Mouse (Mus musculus): ENCODE data around the gene Traip.

Traip gene

GRCm38 (mm10) chr9:107935374-107935773 is 14.6 kb upstream of the Traip start, which contains the start of gene Camkv:
Gene Camkv, plus strand, starts transcription at chr9:107935674.
- no peak for DNase-seq

DNA sequence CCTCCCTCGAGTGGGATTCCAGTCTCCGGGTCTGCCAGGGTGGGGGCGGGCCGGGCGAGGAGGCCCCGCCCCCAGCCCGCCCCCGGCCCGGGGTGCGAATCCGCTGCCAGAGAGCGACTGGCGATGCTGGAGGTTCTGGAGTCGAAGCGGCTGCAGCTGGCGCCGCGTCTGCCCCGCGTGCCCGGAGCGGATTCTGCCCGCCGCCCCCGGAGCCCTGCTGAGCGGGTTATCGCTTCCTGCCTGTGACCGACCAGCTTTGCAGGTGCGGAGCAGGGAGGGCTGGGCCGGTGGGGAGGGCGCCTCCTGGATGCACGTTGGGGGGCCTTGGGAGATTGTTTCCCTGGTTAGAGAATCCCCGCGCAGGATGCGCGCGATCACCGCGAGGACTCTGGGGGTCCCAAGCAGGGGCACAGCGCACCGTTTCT is 14.1 kb upstream of the Traip start:
- peak; percentile 30 to 47 for DNase-seq

DNA sequence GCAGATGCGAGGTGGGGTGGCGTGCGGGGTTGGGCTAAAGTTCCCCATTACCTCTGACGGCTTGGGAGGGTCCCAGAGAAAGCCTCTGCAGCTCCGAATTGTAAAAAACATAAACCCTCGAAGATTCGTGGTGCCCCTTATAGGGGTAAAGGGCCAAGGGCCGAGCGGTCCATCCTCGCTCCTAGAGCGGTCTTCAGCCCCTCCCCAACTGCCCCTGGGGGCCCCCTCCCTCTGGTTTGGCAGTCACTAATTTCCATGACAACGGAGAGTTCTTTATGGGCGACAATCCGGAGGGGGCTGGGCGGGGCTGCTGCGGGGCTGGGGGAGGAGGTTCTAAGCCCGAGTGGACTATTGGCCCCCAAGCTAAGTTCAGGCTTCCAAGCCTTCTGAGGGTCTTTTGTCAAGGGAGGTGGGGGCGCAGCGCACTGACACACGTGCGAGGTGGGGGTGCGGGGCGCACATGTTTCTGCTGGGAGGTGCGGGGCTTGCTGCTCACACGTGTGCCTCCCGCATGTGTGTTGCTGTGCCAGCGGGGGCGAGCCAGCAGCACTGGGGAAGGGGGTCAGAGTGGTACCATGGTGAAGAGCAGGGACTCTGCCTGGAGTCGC is 13.6 kb upstream of the Traip start:
- no peak for DNase-seq

- no peak for DNase-seq
Measured at GRCm38 (mm10) chr9:107936831-107937230, 13.1 kb upstream of the Traip start.

DNA sequence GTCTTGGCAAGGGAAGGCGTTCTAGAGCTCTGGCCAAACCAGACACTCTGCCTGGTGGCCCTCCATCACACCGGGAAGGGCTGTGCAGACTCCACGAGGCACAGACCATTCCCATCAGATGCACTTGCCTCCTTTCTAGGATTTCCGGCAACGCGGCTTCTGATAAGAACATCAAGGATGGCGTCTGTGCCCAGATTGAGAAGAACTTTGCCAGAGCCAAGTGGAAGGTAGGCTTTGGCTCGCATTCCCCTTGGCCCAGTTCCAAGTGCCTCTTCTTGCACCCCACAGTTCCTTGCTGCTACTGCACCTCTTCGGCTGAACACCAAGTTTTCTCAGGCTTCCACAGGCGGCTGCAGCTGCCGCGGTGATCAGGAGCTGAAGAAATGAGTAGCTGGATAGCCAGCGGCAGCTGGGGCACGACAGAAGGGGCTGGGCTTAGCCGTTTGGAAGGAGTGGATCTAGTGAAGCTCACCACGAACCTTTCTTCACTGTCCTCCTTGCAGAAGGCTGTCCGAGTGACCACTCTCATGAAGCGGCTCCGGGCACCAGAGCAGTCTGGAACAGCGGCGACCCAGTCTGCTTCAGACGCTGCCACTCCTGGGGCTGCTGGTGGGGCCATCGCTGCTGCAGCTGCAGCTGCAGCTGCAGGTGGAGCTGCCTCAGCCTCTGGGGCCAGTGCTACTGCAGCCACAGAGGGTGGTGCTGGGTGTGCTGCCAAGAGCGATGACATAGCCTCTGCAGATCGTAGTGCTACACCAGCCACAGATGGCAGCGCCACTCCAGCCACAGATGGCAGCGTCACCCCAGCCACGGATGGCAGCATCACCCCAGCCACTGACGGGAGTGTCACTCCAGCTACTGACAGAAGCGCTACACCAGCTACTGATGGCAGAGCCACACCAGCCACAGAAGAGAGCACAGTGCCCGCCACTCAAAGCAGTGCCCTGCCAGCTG is 2.4 kb upstream of the Traip start:
- DNase-seq = peak; percentile 46 to 61

DNA sequence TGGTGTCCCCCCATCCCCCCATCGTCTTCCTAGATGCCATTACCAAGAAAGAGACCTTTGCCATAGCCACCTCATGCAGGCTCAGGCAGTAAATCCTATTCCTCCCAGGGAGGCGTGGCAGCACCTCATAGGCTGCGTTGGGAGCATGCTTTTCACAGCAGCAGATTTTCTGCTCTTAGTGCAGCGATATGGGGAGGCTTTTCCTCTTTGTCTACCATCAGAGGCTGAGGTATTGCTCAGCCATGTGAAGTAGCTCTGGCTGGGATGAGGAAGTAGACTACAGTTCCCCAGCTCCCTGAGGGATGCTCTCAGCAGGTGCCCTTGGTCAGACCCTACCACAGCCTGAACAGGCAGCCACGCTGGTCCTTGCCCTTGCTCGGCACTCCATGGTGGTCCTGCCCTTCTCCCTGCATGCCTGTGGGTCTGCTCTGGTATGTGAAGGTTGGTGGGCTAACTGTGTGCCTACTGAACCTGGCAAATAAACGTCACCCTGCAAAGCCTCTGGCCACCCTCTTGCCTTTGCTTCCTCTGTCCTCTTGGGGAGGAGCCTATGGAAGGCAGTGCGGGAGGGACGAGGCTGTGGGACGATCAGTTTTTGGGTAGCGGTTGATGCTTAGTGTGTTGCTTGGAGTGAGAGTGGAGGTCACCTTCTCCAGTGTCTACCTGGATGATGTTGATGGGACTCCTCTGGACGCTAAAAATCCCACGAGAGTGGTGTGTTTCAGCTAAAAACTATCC is 583 bp upstream of the Traip start:
- DNase-seq = no peak

- peak; percentile 89 to 95 for DNase-seq
Measured at GRCm38 (mm10) chr9:107950460-107951355, 772 bp downstream of the Traip start.

DNA sequence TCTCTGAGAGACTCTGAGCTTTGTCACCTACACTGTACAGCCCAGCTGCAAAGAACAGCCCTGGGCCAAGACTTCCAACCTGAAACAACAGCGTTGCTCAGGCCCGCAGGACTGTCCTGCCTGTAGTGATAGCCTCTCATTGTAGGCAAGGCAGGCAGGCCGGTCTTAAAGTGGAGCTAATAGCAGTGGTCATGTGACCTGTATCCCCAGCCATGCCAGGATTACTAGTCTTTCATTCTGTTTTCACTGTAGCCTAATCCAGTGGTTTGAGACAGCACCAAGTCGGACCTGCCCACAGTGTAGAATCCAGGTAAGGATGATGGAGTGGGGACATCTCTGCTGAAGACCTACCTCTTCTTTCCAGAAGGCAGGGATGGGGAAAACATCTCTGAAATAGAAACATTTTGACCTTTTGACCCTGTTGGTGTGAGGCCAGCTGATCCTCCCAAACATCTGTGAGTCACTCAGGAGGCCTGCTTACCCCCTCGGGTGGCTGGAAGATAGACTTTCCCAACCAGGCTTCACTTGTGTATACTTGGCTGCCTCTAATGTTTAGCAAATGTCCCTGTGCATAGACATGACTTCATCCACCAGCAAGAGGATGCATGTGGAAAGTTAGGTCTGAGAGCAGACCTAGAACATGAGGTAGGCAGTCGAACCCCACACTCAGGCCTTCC is 5.8 kb downstream of the Traip start:
- DNase-seq = no peak

GRCm38 (mm10) chr9:107957141-107957540 is 7.2 kb downstream of the Traip start:
- no peak for DNase-seq

DNA sequence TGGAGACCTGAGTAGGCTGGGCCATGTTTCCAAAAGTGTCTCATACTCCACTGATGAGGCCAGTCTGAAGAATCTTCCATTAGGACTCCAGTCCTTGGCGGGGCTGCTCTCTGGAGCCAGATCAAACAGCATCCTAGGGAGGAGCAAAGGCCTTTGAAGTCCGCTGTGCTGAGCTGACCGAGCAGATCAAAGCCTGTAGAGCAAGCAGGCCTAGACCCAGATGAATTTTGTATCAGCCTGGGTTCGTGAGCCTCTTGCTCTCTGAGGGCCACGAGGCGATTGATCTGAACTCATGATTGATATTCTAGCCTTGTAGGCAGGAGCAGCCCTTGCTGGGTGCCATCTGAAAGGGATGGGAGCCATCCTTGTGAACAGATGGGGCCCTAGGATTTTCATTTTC is 10.0 kb downstream of the Traip start:
- DNase-seq = no peak

GRCm38 (mm10) chr9:107960928-107961327 is 11.0 kb downstream of the Traip start:
- no peak for DNase-seq

DNA sequence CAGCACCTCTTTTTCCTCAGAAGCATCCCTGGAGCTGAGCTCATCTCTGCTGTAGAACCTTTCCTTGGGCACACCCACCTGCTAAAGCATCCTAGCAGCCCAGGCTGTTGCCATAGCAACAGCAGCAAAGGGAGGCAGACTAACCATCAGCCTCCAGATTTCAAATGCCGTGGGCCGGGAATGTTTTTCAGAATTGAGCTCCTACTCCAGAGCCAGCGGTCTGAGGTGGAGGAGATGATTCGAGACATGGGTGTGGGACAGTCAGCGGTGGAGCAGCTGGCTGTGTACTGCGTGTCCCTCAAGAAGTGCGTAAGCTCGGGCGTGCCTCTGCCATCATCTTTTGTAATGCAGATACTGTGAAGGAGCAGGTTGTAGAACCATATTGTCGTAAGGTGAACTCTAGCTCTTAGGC is 11.4 kb downstream of the Traip start:
- no peak for DNase-seq

DNA sequence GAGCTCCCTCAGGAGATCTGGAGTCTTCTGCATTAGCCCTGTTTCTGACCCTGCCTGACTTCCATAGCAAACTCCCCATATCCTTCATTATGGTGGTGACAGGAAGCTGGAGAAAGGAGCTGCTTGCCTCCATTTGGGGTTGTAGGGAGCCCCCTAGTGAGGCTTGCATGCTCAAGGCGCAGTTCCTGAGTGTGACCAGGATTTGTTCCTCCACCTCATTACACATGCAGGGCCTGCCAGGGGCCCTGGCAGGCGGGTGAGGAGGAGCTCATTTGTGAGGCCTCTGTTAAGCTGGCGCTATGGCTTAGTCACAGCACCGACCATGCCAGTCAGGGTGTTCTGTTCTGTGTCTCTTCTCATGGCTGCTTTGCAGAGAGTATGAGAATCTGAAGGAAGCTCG is 11.9 kb downstream of the Traip start:
- DNase-seq = peak in 1 of 2 experiments; percentile 24

GRCm38 (mm10) chr9:107962916-107963315 is 13.0 kb downstream of the Traip start:
- no peak for DNase-seq

DNA sequence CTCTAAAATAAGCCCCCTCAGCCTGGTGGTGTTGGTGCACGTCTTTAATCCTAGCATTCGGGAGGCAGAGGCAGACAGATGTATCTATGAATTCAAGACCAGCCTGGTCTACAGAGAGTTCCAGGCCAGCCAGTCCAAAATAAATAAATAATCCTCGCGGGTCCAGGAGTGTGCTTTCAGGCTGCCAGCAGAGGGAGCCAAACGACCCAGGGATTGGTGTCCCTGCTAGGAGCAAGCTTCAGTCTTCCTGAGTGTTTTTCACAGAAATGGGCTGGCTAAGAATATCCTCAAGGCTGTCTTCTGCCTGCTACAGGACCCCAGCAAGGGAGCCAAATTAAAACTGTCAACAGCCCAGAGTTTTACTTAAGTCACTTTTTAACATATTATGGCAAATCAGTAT is 13.8 kb downstream of the Traip start:
- peak; percentile 87 to 94 for DNase-seq

- no peak for DNase-seq
Measured at GRCm38 (mm10) chr9:107964681-107965080, 14.7 kb downstream of the Traip start.

DNA sequence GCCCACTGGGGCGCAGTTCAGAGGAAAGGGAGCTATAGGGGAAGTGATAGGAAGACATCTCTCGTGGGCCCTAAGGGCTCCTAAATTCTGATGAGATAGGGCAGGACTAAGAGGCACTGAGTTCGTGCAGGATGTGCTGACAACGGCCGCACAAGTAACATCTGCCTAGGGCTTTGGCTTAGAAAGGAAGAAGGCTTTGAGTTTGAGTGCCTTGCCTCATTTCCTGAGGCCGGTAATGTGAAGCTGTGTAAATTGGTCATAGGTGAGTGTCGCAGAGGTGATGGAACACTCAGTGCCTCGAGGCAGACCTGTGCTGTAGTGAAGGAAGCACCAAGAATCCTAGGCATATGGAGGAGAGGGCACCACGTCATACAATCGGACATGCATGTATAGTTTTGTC is 16.7 kb downstream of the Traip start:
- no peak for DNase-seq

- no peak for DNase-seq
Measured at GRCm38 (mm10) chr9:107967437-107967836, 17.5 kb downstream of the Traip start.

GRCm38 (mm10) chr9:107968531-107968930 is 18.6 kb downstream of the Traip start:
- DNase-seq = no peak

- no peak for DNase-seq
Measured at GRCm38 (mm10) chr9:107970311-107970710, 20.4 kb downstream of the Traip start.

- DNase-seq = no peak
Measured at GRCm38 (mm10) chr9:107971690-107972541, 22.0 kb downstream of the Traip start.
